Mouse (Mus musculus) thymus, adult 2 months (tissue): Measurements from ENCODE around the gene Cd151. TPM values are rescaled to one million over a fixed set of nuclear protein-coding genes. Genes with fewer than 3 reads are reported as not detected.
A peak's percentile ranks its signal among the peaks of the same experiment; 100 is the strongest.

Experiments
- DNase-seq: peaks from one replicate; pipeline ENCODE4 v3.0.0; 2021
- H3K27ac ChIP-seq: fragments of 200-500 bp; 2 replicates; pipeline ENCODE4 v1.5.1; 2012; ENCODE audit warnings: low read length, control low read depth; ENCODE audit not compliant: control insufficient read depth, insufficient read depth
- H3K27me3 ChIP-seq: fragments of 200-500 bp; 2 replicates; pipeline ENCODE4 v1.6.1; 2012; ENCODE audit warnings: mild to moderate bottlenecking, low read length, moderate library complexity, mixed read lengths; ENCODE audit not compliant: control insufficient read depth, insufficient read depth
- H3K36me3 ChIP-seq: fragments of 200-500 bp; 2 replicates; pipeline ENCODE4 v1.6.1; 2012; ENCODE audit warnings: mild to moderate bottlenecking, low read length, moderate library complexity; ENCODE audit not compliant: control insufficient read depth, insufficient read depth
- H3K4me1 ChIP-seq: fragments of 200-500 bp; replicated peaks from 2 replicates; pipeline ENCODE4 v1.6.1; 2012; ENCODE audit warnings: low read length; ENCODE audit not compliant: control insufficient read depth, insufficient read depth
- H3K4me3 ChIP-seq: fragments of 200-500 bp; 2 replicates; pipeline ENCODE4 v1.5.1; 2012; ENCODE audit warnings: mild to moderate bottlenecking, low read length, control low read depth, moderate library complexity; ENCODE audit not compliant: control insufficient read depth, insufficient read depth
- CTCF ChIP-seq: fragments of 200-500 bp; IDR thresholded peaks from 2 replicates; pipeline ENCODE4 v1.5.1; 2012; ENCODE audit warnings: mild to moderate bottlenecking, control low read depth, low read length, moderate library complexity, borderline replicate concordance; ENCODE audit not compliant: control insufficient read depth, poor library complexity, insufficient read depth; ENCODE audit errors: extremely low read depth
- POLR2A ChIP-seq: fragments of 200-500 bp; IDR thresholded peaks from 2 replicates; pipeline ENCODE4 v1.6.1; 2012; ENCODE audit warnings: mild to moderate bottlenecking, low read length, control low read depth, moderate library complexity; ENCODE audit not compliant: control insufficient read depth, poor library complexity, insufficient read depth; ENCODE audit errors: extremely low read depth
- WGBS: fragments of 180-500 bp; shearing (Covaris S2); methylation state at CpG from one replicate; pipeline ENCODE4 v1.1.7; 2018; 5-methylcytosine and 5-hydroxymethylcytosine counted together
- polyA plus RNA-seq: library from polyadenylated mRNA; depleted of rRNA; stranded (reverse); fragments of >200 nt; gene quantifications from 2 replicates; pipeline ENCODE4 v1.2.3, GENCODE M21; 2012

Cd151 gene
- polyA plus RNA-seq, 1 experiment, result 186 TPM

DNA sequence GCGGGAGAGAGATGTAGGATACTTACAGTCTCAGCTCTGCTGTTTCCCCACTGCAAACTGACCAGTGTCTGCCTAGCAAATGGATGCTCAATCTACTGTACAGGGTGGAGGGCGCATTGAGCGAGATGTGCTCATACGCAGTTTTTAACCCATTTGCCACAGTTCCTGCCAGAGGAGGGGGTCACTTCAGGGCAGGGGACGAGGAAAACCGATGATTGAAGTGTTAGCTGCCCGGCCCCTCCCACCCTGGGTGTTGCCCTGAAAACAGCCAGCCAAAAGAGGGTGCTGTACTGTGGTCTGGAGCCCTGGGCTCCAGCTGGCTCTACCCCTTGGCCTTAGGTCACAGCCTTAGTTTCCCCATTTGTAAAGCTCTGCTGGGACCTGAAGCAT, 9.8 kb downstream of the Cd151 start:
- H3K36me3 ChIP-seq, result no peaks in the 10 kb centered on the region
- H3K4me1 ChIP-seq, result peaks cover 42% of the 10 kb centered on the region
- TF ChIP-seq POLR2A (no peak), CTCF (no peak)
- WGBS, result 4% methylated on average over 7 of the region's 7 CpGs
- H3K27ac ChIP-seq, result no peak overlapping the region
- H3K27me3 ChIP-seq, result peaks cover 5% of the 10 kb centered on the region; the same call in 1 of the 2 replicates
- no peak for DNase-seq
- no peak overlapping the region for H3K4me3 ChIP-seq

- 3% methylated on average over 4 of the region's 4 CpGs for WGBS
- H3K4me3 ChIP-seq, result no peak overlapping the region
- no peak overlapping the region for H3K27ac ChIP-seq
- no peaks in the 10 kb centered on the region for H3K36me3 ChIP-seq
- TF ChIP-seq CTCF, result no peak
- H3K4me1 ChIP-seq, result peaks cover 48% of the 10 kb centered on the region
- H3K27me3 ChIP-seq, result peaks cover 11% of the 10 kb centered on the region; the same call in 1 of the 2 replicates
- no peak for DNase-seq
Measured at GRCm38 (mm10) chr7:141477578-141478269, 10.5 kb downstream of the Cd151 start.

- no peaks in the 10 kb centered on the region for H3K36me3 ChIP-seq
- no peak for DNase-seq
- no peak overlapping the region for H3K27ac ChIP-seq
- 7% methylated on average over 5 of the region's 5 CpGs for WGBS
- TF ChIP-seq CTCF (no peak), POLR2A (no peak)
- H3K4me1 ChIP-seq, result peaks cover 48% of the 10 kb centered on the region
- no peak overlapping the region for H3K4me3 ChIP-seq
- peaks cover 11% of the 10 kb centered on the region; the same call in 1 of the 2 replicates for H3K27me3 ChIP-seq
Measured at GRCm38 (mm10) chr7:141478270-141478748, 11.1 kb downstream of the Cd151 start.

GRCm38 (mm10) chr7:141480842-141481497, 13.8 kb downstream of the Cd151 start:
- Histone ChIP-seq H3K27ac (no peak overlapping the region), H3K4me3 (no peak overlapping the region), H3K27me3 (peaks cover 11% of the 10 kb centered on the region; the same call in 1 of the 2 replicates), H3K36me3 (no peaks in the 10 kb centered on the region), H3K4me1 (peaks cover 34% of the 10 kb centered on the region)
- TF ChIP-seq CTCF (peak; percentile 94), POLR2A (no peak)
- 10% methylated on average over 10 of the region's 10 CpGs for WGBS
- DNase-seq, result peak; percentile 72

- Histone ChIP-seq H3K4me3 (peak overlapping the region; percentile 24), H3K27me3 (peaks cover 11% of the 10 kb centered on the region; the same call in 1 of the 2 replicates), H3K4me1 (peaks cover 26% of the 10 kb centered on the region), H3K27ac (no peak overlapping the region), H3K36me3 (no peaks in the 10 kb centered on the region)
- no peak for DNase-seq
- TF ChIP-seq POLR2A (no peak), CTCF (0 out of 2 replicates have a peak, but pooled peaks have one; percentile 39)
- 7% methylated on average over 81 of the region's 81 CpGs for WGBS
Measured at GRCm38 (mm10) chr7:141481498-141482401, 14.6 kb downstream of the Cd151 start.

GRCm38 (mm10) chr7:141482531-141483024, 15.4 kb downstream of the Cd151 start:
- Histone ChIP-seq H3K27me3 (peaks cover 11% of the 10 kb centered on the region; the same call in 1 of the 2 replicates), H3K36me3 (no peaks in the 10 kb centered on the region), H3K27ac (no peak overlapping the region), H3K4me1 (peaks cover 26% of the 10 kb centered on the region), H3K4me3 (no peak overlapping the region)
- 71% methylated on average over 11 of the region's 11 CpGs for WGBS
- TF ChIP-seq CTCF (no peak), POLR2A (no peak)
- no peak for DNase-seq
